Mouse (Mus musculus) c-Kit-positive CD71-positive TER-119-positive erythroid progenitor cells, embryonic 14.5 days (primary cell): ENCODE data around the gene Lrit2.

Experiments
- DNase-seq: peaks from one replicate; pipeline ENCODE4 v3.0.0-alpha.2; 2013; ENCODE audit warnings: low spot score

The Lrit2 gene

DNA sequence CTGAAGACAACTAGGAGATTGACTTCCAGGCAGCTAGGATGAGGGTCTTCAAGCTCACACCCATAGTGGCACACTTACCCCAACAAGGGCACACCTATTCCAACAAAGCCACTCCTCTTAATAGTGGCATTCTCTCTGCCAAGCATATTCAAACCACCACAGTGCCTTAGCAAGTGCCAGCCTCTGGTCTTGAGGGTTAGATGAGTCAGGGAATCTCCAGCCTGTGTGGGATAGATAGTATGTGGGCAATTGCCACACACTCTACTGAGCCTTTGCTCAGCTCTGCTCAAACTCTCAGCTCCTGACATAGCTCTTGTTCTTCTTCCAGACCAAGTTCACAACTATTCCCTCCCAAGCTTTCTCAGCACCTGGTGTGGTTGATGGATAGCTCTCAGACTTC lies 43.6 kb downstream of the Lrit2 start:
- no peak for DNase-seq

DNA sequence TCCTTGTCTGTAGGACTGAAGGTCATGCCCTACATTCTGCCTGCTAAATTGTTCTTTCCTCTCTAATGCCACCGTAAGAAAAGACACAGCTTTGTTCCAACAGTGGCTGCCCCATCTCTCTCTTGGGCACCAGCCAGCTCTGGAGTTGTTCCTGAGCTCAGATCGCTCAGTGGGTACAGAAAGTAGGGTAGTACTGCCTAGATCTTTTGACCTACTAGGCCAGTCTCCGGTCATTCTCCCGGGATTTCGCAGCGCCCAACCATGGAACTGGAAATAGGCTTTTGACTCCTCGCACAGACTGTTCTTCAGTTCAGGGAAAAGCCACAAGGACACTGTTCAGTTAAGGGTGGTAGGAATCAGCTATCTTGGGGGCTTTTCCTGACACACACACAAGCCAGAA lies 45.2 kb downstream of the Lrit2 start:
- no peak for DNase-seq

DNA sequence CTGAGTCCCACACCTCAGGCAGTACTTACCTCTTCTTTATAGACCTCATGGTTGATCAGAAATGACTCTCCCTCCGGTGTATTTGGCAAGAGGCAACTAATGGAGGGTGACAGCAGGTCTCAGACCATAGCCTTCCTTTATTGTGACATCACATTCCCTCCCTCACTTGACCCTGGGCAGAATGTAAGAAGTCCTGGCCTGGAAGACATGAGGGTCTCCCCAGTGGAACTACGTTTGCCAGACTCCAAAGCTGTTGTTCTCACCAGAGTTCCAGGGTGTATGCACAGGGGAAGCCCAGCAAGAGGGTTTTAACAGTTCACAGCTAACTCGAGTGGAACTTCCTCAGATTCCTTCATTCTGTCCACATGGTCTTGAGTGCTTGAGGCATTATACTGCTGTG lies 46.2 kb downstream of the Lrit2 start, which contains the start of gene 2610528A11Rik:
Gene 2610528A11Rik, minus strand, starts transcription at position 101 of the 400 bp plus-strand sequence.
- DNase-seq, result no peak

DNA sequence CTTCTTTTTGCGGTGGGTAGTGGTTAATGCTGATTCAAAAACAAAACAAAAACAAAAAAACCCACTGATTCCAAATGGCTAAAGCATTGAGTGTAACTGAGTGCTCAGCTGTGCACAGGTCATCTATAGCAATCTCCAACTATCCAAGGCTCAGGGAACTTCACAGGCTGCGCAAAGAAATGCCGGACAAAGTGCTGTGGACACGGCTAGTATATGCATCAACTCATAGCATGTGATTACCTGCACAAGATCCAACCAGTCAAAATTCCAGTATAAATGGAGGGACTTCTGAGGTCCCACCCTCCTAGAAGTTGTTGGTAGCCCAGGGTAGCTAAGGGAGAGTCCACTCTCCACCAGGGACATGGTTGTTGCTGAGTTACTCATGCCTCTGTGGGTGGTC lies 51.5 kb downstream of the Lrit2 start:
- DNase-seq, result no peak
